Mouse (Mus musculus) hindbrain, embryonic 14.5 days (tissue): ENCODE data around the gene Trim39. TPM values are rescaled to one million over a fixed set of nuclear protein-coding genes. Genes with fewer than 3 reads are reported as not detected.
"Not testable (repeated sequence)": the region's sequence is repeated elsewhere in the genome, so short reads cannot be mapped to it uniquely, and the experiment has no call there.

Experiments
- ATAC-seq: fragments of 200-750 bp; cut with Nextera tagmentation; 2 replicates; pipeline ENCODE4 v1.8.0; 2017; ENCODE audit warnings: moderate number of reproducible peaks, mild to moderate bottlenecking, moderate TSS enrichment, moderate library complexity; ENCODE audit not compliant: low FRiP score
- DNase-seq: peaks from one replicate; pipeline ENCODE4 v3.0.0-alpha.2; 2015; ENCODE audit warnings: low spot score
- H3K27ac ChIP-seq: fragments of 300-500 bp; sonication (generic); 2 replicates; pipeline ENCODE4 v1.5.1; 2014; ENCODE audit warnings: mild to moderate bottlenecking, moderate library complexity
- H3K27me3 ChIP-seq: fragments of 300-500 bp; sonication (generic); 2 replicates; pipeline ENCODE4 v1.6.1; 2014; ENCODE audit warnings: mild to moderate bottlenecking, low read length, mixed read lengths; ENCODE audit not compliant: control insufficient read depth, insufficient read depth
- H3K36me3 ChIP-seq: fragments of 300-500 bp; sonication (generic); replicated peaks from 2 replicates; pipeline ENCODE4 v1.6.1; 2014; ENCODE audit not compliant: control insufficient read depth, insufficient read depth
- H3K4me1 ChIP-seq: fragments of 300-500 bp; sonication (generic); replicated peaks from 2 replicates; pipeline ENCODE4 v1.6.1; 2014; ENCODE audit warnings: antibody characterized with exemption, low read length, mixed read lengths; ENCODE audit not compliant: control insufficient read depth, insufficient read depth
- H3K4me2 ChIP-seq: fragments of 300-500 bp; sonication (generic); replicated peaks from 2 replicates; pipeline ENCODE4 v1.6.1; 2014; ENCODE audit warnings: mild to moderate bottlenecking, moderate library complexity
- H3K4me3 ChIP-seq: fragments of 300-500 bp; sonication (generic); replicated peaks from 2 replicates; pipeline ENCODE4 v1.5.1; 2014; ENCODE audit warnings: mild to moderate bottlenecking, low read length
- H3K9ac ChIP-seq: fragments of 300-500 bp; sonication (generic); 2 replicates; pipeline ENCODE4 v1.6.1; 2014
- H3K9me3 ChIP-seq: fragments of 300-500 bp; sonication (generic); 2 replicates; pipeline ENCODE4 v1.6.1; 2016; ENCODE audit warnings: low read length; ENCODE audit not compliant: control insufficient read depth
- WGBS: fragments of 180-500 bp; shearing (Covaris S2); extraction: QIAGEN DNeasy Blood & Tissue Kit; methylation state at CpG from one replicate; pipeline ENCODE4 v1.1.7; 2014; 5-methylcytosine and 5-hydroxymethylcytosine counted together
- polyA plus RNA-seq: library from polyadenylated mRNA; unstranded; fragments of >200 nt; fragmentation: Nextera tagmentation; extraction: Ambion mirVana; gene quantifications from 2 replicates; pipeline ENCODE4 v1.2.1, GENCODE M21; 2014

Gene Trim39
- polyA plus RNA-seq, 1 experiment from 2014 or later: 19.7 TPM

DNA sequence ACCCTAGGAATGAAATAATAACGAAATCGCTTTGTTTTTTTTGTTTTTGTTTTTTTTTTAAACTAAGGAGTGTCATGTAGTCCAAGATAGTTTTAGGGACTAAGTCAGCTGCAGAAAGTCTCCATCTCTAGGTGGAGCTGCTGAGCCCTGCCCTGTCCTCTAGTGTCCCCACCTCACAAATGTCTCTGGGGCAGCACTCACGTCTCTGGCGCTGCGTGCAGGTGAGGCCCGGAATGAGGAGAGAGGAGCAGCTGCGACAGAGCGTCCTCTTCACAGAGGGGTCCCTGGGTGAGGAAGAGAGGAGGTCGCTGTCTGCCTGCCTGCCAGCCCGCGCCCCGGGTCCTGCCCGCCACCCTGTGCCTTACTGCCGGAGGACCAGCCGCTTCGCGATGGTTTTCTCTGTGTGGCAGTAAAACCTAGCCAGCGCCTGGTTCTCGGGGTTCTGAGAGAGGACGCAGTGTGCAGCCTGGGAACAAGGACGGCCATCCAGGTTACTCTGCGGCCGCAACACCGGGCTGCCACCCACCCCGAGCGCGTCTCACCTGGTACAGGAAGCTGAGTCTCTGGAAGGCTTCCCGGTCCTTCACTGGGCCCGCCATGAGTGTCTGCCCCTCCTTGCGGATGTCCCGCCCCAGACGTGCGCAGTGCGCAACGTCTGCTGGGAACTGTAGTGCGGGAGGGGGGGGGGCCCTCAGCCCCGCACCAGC lies 14.7 kb downstream of the Trim39 start:
- Histone ChIP-seq H3K4me2 (peak overlapping the region; percentile 57), H3K27ac (peak overlapping the region; percentile 91), H3K9ac (peak overlapping the region; percentile 85), H3K36me3 (peaks cover 40% of the 10 kb centered on the region), H3K4me1 (no peaks in the 10 kb centered on the region; the same call in 1 of the 2 replicates), H3K4me3 (peak overlapping the region; percentile 82), H3K27me3 (no peaks in the 10 kb centered on the region), H3K9me3 (no peaks in the 10 kb centered on the region)
- DNase-seq: peak; percentile 83
- ATAC-seq: peak; percentile 97
- under 1% methylated on average over 36 of the region's 37 CpGs for WGBS

DNA sequence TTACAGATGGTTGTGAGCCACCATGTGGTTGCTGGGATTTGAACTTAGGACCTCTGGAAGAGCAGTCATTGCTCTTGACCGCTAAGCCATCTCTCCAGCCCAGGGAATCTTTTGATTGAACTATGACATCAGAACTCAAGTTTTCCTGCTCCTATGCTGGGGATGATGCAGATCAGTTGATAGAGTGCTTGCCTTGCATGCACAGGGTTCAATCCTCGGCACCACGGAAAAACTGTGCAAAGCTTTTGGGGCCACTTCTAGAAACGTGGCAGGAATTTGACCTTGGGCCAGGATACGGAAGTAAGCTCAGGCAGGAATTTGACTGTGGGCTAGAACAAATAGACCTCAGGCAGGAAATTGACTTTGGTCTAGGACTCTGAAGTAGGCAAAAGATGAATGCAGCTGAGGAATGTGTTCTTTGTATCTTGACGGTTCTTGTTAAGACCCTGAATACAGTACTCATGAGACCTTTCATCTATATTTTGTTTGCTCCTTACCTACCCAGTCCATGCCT lies 18.9 kb downstream of the Trim39 start:
- WGBS: 69% methylated on average over 6 of the region's 6 CpGs
- Histone ChIP-seq H3K4me2 (no peak overlapping the region), H3K9me3 (no peaks in the 10 kb centered on the region), H3K4me3 (no peak overlapping the region), H3K27ac (no peak overlapping the region), H3K9ac (no peak overlapping the region), H3K4me1 (peaks cover 3% of the 10 kb centered on the region; the same call in 1 of the 2 replicates), H3K27me3 (peaks cover 24% of the 10 kb centered on the region), H3K36me3 (no peaks in the 10 kb centered on the region)
- DNase-seq (no peak), ATAC-seq (no peak)

DNA sequence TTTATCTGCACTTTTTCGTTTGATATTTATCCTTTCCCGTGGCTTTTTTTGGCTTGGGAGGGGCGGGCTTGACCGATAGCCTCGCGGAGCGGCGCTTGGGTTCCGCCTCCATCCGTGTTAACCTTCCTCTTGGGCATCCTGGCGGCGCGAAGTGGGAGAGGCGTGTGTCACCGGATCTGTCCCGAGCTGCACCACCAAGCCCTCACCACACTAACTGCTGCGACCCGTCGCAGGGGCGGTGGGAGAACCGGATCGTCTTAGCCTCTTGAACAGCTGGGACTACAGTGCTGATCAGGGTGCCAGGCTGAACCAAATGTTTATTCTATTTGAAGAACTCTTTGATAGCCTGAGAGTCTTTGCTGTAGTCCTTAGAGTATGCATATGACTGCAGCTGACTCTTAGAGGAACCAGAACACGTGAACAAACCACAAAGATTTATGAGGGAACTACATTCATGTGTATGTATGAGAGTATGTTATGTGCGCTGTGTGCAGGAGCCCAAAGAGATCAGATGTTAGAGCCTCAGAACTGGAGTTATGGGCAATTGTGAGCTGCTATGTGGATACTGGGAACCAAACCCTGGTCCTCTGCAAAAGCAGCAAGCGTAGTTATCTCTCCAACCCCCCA lies 19.7 kb downstream of the Trim39 start:
- Histone ChIP-seq H3K27ac (no peak overlapping the region), H3K27me3 (peaks cover 27% of the 10 kb centered on the region), H3K4me3 (no peak overlapping the region), H3K9me3 (no peaks in the 10 kb centered on the region), H3K9ac (no peak overlapping the region), H3K4me1 (peaks cover 3% of the 10 kb centered on the region; the same call in 1 of the 2 replicates), H3K4me2 (peak overlapping the region; percentile 43), H3K36me3 (no peaks in the 10 kb centered on the region)
- no peak for ATAC-seq
- no peak for DNase-seq
- WGBS: 10% methylated on average over 25 of the region's 25 CpGs

GRCm38 (mm10) chr17:36248886-36249285 lies 23.2 kb downstream of the Trim39 start:
- Histone ChIP-seq H3K27ac (no peak overlapping the region), H3K4me3 (no peak overlapping the region), H3K9ac (no peak overlapping the region), H3K4me2 (no peak overlapping the region), H3K4me1 (0 out of 2 replicates have a peak, but pooled peaks cover 3% of the 10 kb centered on the region), H3K27me3 (peaks cover 27% of the 10 kb centered on the region), H3K36me3 (no peaks in the 10 kb centered on the region), H3K9me3 (no peaks in the 10 kb centered on the region)
- 29% methylated on average over 33 of the region's 33 CpGs for WGBS
- no peak for DNase-seq
- ATAC-seq: no peak

GRCm38 (mm10) chr17:36245741-36246140 lies 26.3 kb downstream of the Trim39 start:
- Histone ChIP-seq H3K9ac (no peak overlapping the region), H3K27me3 (peaks cover 23% of the 10 kb centered on the region), H3K4me2 (no peak overlapping the region), H3K4me3 (no peak overlapping the region), H3K9me3 (no peaks in the 10 kb centered on the region), H3K27ac (no peak overlapping the region), H3K4me1 (no peaks in the 10 kb centered on the region), H3K36me3 (no peaks in the 10 kb centered on the region)
- DNase-seq (no peak), ATAC-seq (no peak)
- 86% methylated on average over 2 of the region's 2 CpGs for WGBS

GRCm38 (mm10) chr17:36244031-36244430 lies 28.0 kb downstream of the Trim39 start:
- 37% methylated on average over 5 of the region's 5 CpGs for WGBS

GRCm38 (mm10) chr17:36240637-36241213 lies 31.3 kb downstream of the Trim39 start:
- no peak for DNase-seq
- H3K9me3 ChIP-seq: no peaks in the 10 kb centered on the region
- H3K36me3 ChIP-seq: no peaks in the 10 kb centered on the region
- H3K4me3 ChIP-seq: no peak overlapping the region
- no peak overlapping the region for H3K9ac ChIP-seq
- whole genome bisulfite sequencing: 14% methylated on average over 5 of the region's 5 CpGs
- peaks cover 30% of the 10 kb centered on the region for H3K27me3 ChIP-seq
- H3K27ac ChIP-seq: no peak overlapping the region
- 0 out of 2 replicates have a peak, but pooled peaks cover 3% of the 10 kb centered on the region for H3K4me1 ChIP-seq
- no peak overlapping the region for H3K4me2 ChIP-seq
- ATAC-seq: no peak

More at GRCm38 (mm10) chr17:36244031-36244430, 28.0 kb downstream of the Trim39 start:
- Histone ChIP-seq H3K36me3 (no peaks in the 10 kb centered on the region), H3K27ac (no peak overlapping the region), H3K9ac (no peak overlapping the region), H3K4me1 (no peaks in the 10 kb centered on the region), H3K4me3 (no peak overlapping the region), H3K27me3 (peaks cover 13% of the 10 kb centered on the region), H3K4me2 (no peak overlapping the region), H3K9me3 (no peaks in the 10 kb centered on the region)
- ATAC-seq (no peak), DNase-seq (no peak)

DNA sequence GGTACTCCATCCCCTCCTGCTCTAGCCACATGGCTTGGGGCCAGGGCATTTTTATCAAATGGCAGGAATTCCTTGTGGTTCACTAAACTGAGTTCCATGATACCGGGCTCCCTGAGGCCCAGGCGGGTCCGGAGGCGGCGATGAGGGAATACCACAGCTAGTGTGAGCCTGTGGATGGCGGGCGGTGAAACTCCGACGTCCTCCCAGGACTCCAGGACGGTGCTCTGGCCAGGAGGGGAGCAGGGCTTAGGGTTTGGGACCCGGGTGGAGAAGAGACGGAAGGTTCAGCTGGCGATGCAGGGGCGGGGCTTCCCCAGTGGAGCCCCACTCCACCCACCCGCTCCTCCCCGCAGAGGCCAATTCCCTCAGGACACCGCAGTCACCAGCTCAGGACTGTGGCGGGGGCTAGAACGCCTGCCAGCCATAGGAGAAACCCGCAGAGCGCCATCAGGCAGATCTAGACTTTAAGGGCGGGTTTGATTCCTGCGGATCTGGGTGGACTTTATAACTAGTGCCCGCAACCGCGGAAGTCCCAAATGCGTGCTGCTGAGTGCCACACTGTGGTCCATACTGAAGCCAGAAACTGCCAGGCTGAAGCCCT lies 34.6 kb downstream of the Trim39 start:
- Histone ChIP-seq H3K4me2 (peak overlapping the region; percentile 54), H3K4me1 (0 out of 2 replicates have a peak, but pooled peaks cover 3% of the 10 kb centered on the region), H3K9ac (peak overlapping the region; percentile 44; the same call in 1 of the 2 replicates), H3K4me3 (peak overlapping the region; percentile 19), H3K9me3 (no peaks in the 10 kb centered on the region), H3K27ac (no peak overlapping the region), H3K36me3 (no peaks in the 10 kb centered on the region), H3K27me3 (peaks cover 30% of the 10 kb centered on the region)
- peak; percentile 27; the same call in 1 of the 2 replicates for ATAC-seq
- 2% methylated on average over 27 of the region's 27 CpGs for WGBS
- no peak for DNase-seq

DNA sequence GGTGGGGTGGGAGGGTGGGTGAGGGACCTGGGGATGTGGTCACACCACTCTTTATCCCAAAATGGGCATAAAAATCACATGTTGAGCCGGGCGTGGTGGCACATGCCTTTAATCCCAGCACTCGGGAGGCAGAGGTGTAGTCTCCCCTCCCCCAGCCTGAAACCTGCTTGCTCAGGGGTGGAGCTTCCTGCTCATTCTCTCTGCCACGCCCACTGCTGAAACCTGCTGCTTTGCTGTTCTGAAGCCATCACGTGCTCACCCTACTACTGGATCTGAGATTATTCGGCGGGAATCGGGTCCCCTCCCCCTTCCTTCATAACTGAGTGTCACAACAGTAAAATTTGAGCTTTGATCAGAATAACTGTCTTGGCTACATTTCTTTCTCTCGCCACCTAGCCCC lies 36.7 kb downstream of the Trim39 start:
- not testable (repeated sequence) for DNase-seq, H3K4me3 ChIP-seq, H3K9me3 ChIP-seq, H3K36me3 ChIP-seq, H3K4me1 ChIP-seq, H3K4me2 ChIP-seq, H3K9ac ChIP-seq, H3K27ac ChIP-seq, ATAC-seq
- 27% methylated on average over 8 of the region's 9 CpGs for WGBS
- H3K27me3 ChIP-seq: peaks cover 33% of the 10 kb centered on the region
